In genomic region chr8:84810896-84811295, GRCm38 (mm10) we compare ENCODE assay signal across 8 mouse cellular contexts. TPM values are rescaled to one million over a fixed set of nuclear protein-coding genes. Genes with fewer than 3 reads are reported as not detected.
DNase-seq lines count a peak whose midpoint lies in the region; ATAC-seq and TF ChIP-seq lines count a peak whose summit lies in the region.

No protein-coding gene starts in this region.

- no peak for TF ChIP-seq EP300 in ES-Bruce4 (IDR thresholded peaks at IDR 0.05; ENCODE audit: insufficient read depth, low read depth, low read length)
- no peak for TF ChIP-seq EP300 in stomach, postnatal 0 days (optimal IDR thresholded peaks at IDR 0.05)

- WGBS in forebrain, embryonic 15.5 days, result under 1% methylated on average over 32 of the region's 32 CpGs
- WGBS in liver, embryonic 16.5 days (ENCODE audit: insufficient replicate concordance), result 1% methylated on average over 32 of the region's 32 CpGs
- 1% methylated on average over 32 of the region's 32 CpGs for WGBS in neural tube, embryonic 12.5 days
- WGBS in stomach, postnatal 0 days, result under 1% methylated on average over 31 of the region's 32 CpGs

- H3K36me3 ChIP-seq in ES-Bruce4 (ENCODE audit: control insufficient read depth, insufficient read depth, low read length, poor library complexity, severe bottlenecking), result no peaks in the 10 kb centered on the region
- H3K36me3 ChIP-seq in forebrain, embryonic 15.5 days, result no peaks in the 10 kb centered on the region
- no peaks in the 10 kb centered on the region for H3K36me3 ChIP-seq in liver, embryonic 16.5 days (ENCODE audit: control insufficient read depth, insufficient read depth)
- no peaks in the 10 kb centered on the region for H3K36me3 ChIP-seq in neural tube, embryonic 12.5 days
- no peaks in the 10 kb centered on the region for H3K36me3 ChIP-seq in stomach, postnatal 0 days (ENCODE audit: control insufficient read depth, insufficient read depth, low read length)

- H3K4me2 ChIP-seq in forebrain, embryonic 15.5 days (replicated peaks), result peak overlapping the region; percentile 47
- H3K4me2 ChIP-seq in liver, embryonic 16.5 days (ENCODE audit: low read depth, low read length), result peak overlapping the region; percentile 79
- peak overlapping the region; percentile 58 for H3K4me2 ChIP-seq in neural tube, embryonic 12.5 days (replicated peaks)
- peak overlapping the region; percentile 62 for H3K4me2 ChIP-seq in stomach, postnatal 0 days (replicated peaks; ENCODE audit: low read depth)

- H3K27ac ChIP-seq in ES-Bruce4 (ENCODE audit: insufficient read depth, low read length), result no peak overlapping the region
- H3K27ac ChIP-seq in forebrain, embryonic 15.5 days (replicated peaks), result peak overlapping the region; percentile 72
- H3K27ac ChIP-seq in liver, embryonic 16.5 days (ENCODE audit: low read length), result no peak overlapping the region
- no peak overlapping the region for H3K27ac ChIP-seq in neural tube, embryonic 12.5 days
- no peak overlapping the region for H3K27ac ChIP-seq in stomach, postnatal 0 days (replicated peaks)

- H3K4me1 ChIP-seq in ES-Bruce4 (ENCODE audit: control insufficient read depth, insufficient read depth, low read length), result no peaks in the 10 kb centered on the region
- peaks cover 52% of the 10 kb centered on the region for H3K4me1 ChIP-seq in forebrain, embryonic 15.5 days
- H3K4me1 ChIP-seq in liver, embryonic 16.5 days (ENCODE audit: control insufficient read depth, low read depth, low read length), result peaks cover 20% of the 10 kb centered on the region
- H3K4me1 ChIP-seq in neural tube, embryonic 12.5 days, result peaks cover 46% of the 10 kb centered on the region
- H3K4me1 ChIP-seq in stomach, postnatal 0 days (replicated peaks; ENCODE audit: control insufficient read depth, insufficient read depth), result peaks cover 2% of the 10 kb centered on the region; the same call in 1 of the 2 replicates

- DNase-seq in cerebellum, adult 11-12 months, result peak; percentile 94
- peak; percentile 96 to 98 for DNase-seq in heart, postnatal 14 days
- peak; percentile 98 for DNase-seq in layer of hippocampus, adult 11-12 months (ENCODE audit: low spot score)
- peak; percentile 95 for DNase-seq in stomach, postnatal 0 days (ENCODE audit: low spot score)

- TF ChIP-seq POLR2A in ES-Bruce4 (IDR thresholded peaks at IDR 0.05; ENCODE audit: insufficient read depth, low read length), result no peak

- no peak overlapping the region for H3K4me3 ChIP-seq in ES-Bruce4 (ENCODE audit: low read depth, low read length)
- H3K4me3 ChIP-seq in forebrain, embryonic 15.5 days, result peak overlapping the region; percentile 37
- peak overlapping the region; percentile 51 for H3K4me3 ChIP-seq in liver, embryonic 16.5 days (ENCODE audit: low read depth, low read length)
- peak overlapping the region; percentile 21; the same call in 1 of the 2 replicates for H3K4me3 ChIP-seq in neural tube, embryonic 12.5 days
- peak overlapping the region; percentile 37 for H3K4me3 ChIP-seq in stomach, postnatal 0 days (ENCODE audit: low read depth, low read length)

- TF ChIP-seq CTCF in ES-Bruce4 (IDR thresholded peaks at IDR 0.05; ENCODE audit: low read depth, low read length), result peak; percentile 64
- TF ChIP-seq CTCF in stomach, postnatal 0 days (IDR thresholded peaks at IDR 0.05; ENCODE audit: low read depth), result peak; percentile 85

- no peak overlapping the region for H3K9ac ChIP-seq in ES-Bruce4 (ENCODE audit: low read depth, poor library complexity, severe bottlenecking)
- H3K9ac ChIP-seq in forebrain, embryonic 15.5 days (replicated peaks), result peak overlapping the region; percentile 29; the same call in 1 of the 2 replicates
- H3K9ac ChIP-seq in liver, embryonic 16.5 days (ENCODE audit: low read depth, low read length), result peak overlapping the region; percentile 33; the same call in 1 of the 2 replicates
- no peak overlapping the region for H3K9ac ChIP-seq in neural tube, embryonic 12.5 days
- peak overlapping the region; percentile 23; the same call in 1 of the 2 replicates for H3K9ac ChIP-seq in stomach, postnatal 0 days (ENCODE audit: low read length)

- peaks cover 2% of the 10 kb centered on the region; the same call in 1 of the 2 replicates for H3K27me3 ChIP-seq in ES-Bruce4 (ENCODE audit: control insufficient read depth, insufficient read depth, low read length, poor library complexity, severe bottlenecking)
- no peaks in the 10 kb centered on the region for H3K27me3 ChIP-seq in forebrain, embryonic 15.5 days
- peaks cover 25% of the 10 kb centered on the region for H3K27me3 ChIP-seq in liver, embryonic 16.5 days (ENCODE audit: control insufficient read depth, insufficient read depth, low read depth, low read length)
- H3K27me3 ChIP-seq in neural tube, embryonic 12.5 days (replicated peaks), result peaks cover 44% of the 10 kb centered on the region
- no peaks in the 10 kb centered on the region for H3K27me3 ChIP-seq in stomach, postnatal 0 days (ENCODE audit: control insufficient read depth, insufficient read depth, low read length)

- peak; percentile 75 for ATAC-seq in forebrain, embryonic 15.5 days (replicated peaks)
- peak; percentile 72 for ATAC-seq in liver, embryonic 16.5 days (ENCODE audit: low read depth)
- ATAC-seq in neural tube, embryonic 12.5 days (ENCODE audit: low FRiP score, low read depth), result peak; percentile 83
- ATAC-seq in stomach, postnatal 0 days (ENCODE audit: low FRiP score, low TSS enrichment), result peak; percentile 84

- H3K9me3 ChIP-seq in ES-Bruce4 (replicated peaks; ENCODE audit: control insufficient read depth, insufficient read depth, low read length, poor library complexity, severe bottlenecking), result peaks cover 6% of the 10 kb centered on the region; the same call in 1 of the 2 replicates
- no peaks in the 10 kb centered on the region for H3K9me3 ChIP-seq in forebrain, embryonic 15.5 days
- peaks cover 2% of the 10 kb centered on the region; the same call in 1 of the 2 replicates for H3K9me3 ChIP-seq in liver, embryonic 16.5 days (replicated peaks; ENCODE audit: control insufficient read depth, low read length)
- peaks cover 4% of the 10 kb centered on the region for H3K9me3 ChIP-seq in neural tube, embryonic 12.5 days
- H3K9me3 ChIP-seq in stomach, postnatal 0 days (ENCODE audit: control insufficient read depth, low read length), result no peaks in the 10 kb centered on the region

- intact Hi-C loops in heart, postnatal 14 days (cut with DNase I), result loop anchor here (1.0 to 5.0 kb wide), 3 partner anchors 74 to 449 kb away; no protein-coding TSS in a partner anchor

RNA-seq across cellular contexts. Expression of gene Nfix, which starts 10.8 kb away (rescaled TPM):
- polyA plus RNA-seq in ES-Bruce4 (2011; ENCODE audit: insufficient read depth, insufficient read length, low read depth, missing spikeins), result 1.2 and 1.8 TPM in 2 replicates
- polyA plus RNA-seq in forebrain, embryonic 15.5 days (2015; fragmentation: Nextera tagmentation; extraction: Ambion mirVana), result 413 and 445 TPM in 2 replicates
- total RNA-seq in heart, postnatal 14 days (2021), result 100 to 1,000 TPM; 276 to 280 TPM
- 2.0 and 2.4 TPM in 2 replicates for polyA plus RNA-seq in liver, embryonic 16.5 days (2015; fragmentation: Nextera tagmentation; extraction: Ambion mirVana)
- 8.4 and 11.2 TPM in 2 replicates for polyA plus RNA-seq in neural tube, embryonic 12.5 days (2016; fragmentation: Nextera tagmentation; extraction: Ambion mirVana)
- 36.5 and 36.6 TPM in 2 replicates for polyA plus RNA-seq in stomach, postnatal 0 days (2015; fragmentation: Nextera tagmentation; extraction: Ambion mirVana)

RNA-seq across cellular contexts. Expression of gene Dand5, which starts 11.7 kb away (rescaled TPM):
- polyA plus RNA-seq in ES-Bruce4 (2011; ENCODE audit: insufficient read depth, insufficient read length, low read depth, missing spikeins), result 2.5 and 3.1 TPM in 2 replicates
- polyA plus RNA-seq in forebrain, embryonic 15.5 days (2015; fragmentation: Nextera tagmentation; extraction: Ambion mirVana), result 8.1 and 8.9 TPM in 2 replicates
- total RNA-seq in heart, postnatal 14 days (2021), result 1 to 10 TPM; 6.1 to 6.4 TPM
- 2.5 and 3.0 TPM in 2 replicates for polyA plus RNA-seq in liver, embryonic 16.5 days (2015; fragmentation: Nextera tagmentation; extraction: Ambion mirVana)
- polyA plus RNA-seq in neural tube, embryonic 12.5 days (2016; fragmentation: Nextera tagmentation; extraction: Ambion mirVana), result 6.5 and 8.3 TPM in 2 replicates
- polyA plus RNA-seq in stomach, postnatal 0 days (2015; fragmentation: Nextera tagmentation; extraction: Ambion mirVana), result 3.3 TPM in 2 replicates

RNA-seq across cellular contexts. Expression of gene Gadd45gip1, which starts 20.4 kb away (rescaled TPM):
- polyA plus RNA-seq in ES-Bruce4 (2011; ENCODE audit: insufficient read depth, insufficient read length, low read depth, missing spikeins), result 19.5 and 20.5 TPM in 2 replicates
- 36.3 and 39.9 TPM in 2 replicates for polyA plus RNA-seq in forebrain, embryonic 15.5 days (2015; fragmentation: Nextera tagmentation; extraction: Ambion mirVana)
- total RNA-seq in heart, postnatal 14 days (2021), result 10 to 100 TPM; 23.0 to 25.0 TPM
- 41.5 and 41.9 TPM in 2 replicates for polyA plus RNA-seq in liver, embryonic 16.5 days (2015; fragmentation: Nextera tagmentation; extraction: Ambion mirVana)
- 39.7 and 40.1 TPM in 2 replicates for polyA plus RNA-seq in neural tube, embryonic 12.5 days (2016; fragmentation: Nextera tagmentation; extraction: Ambion mirVana)
- 38.5 and 39.3 TPM in 2 replicates for polyA plus RNA-seq in stomach, postnatal 0 days (2015; fragmentation: Nextera tagmentation; extraction: Ambion mirVana)

RNA-seq across cellular contexts. Expression of gene Rad23a, which starts 29.6 kb away (rescaled TPM):
- polyA plus RNA-seq in ES-Bruce4 (2011; ENCODE audit: insufficient read depth, insufficient read length, low read depth, missing spikeins), result 68.0 and 76.1 TPM in 2 replicates
- polyA plus RNA-seq in forebrain, embryonic 15.5 days (2015; fragmentation: Nextera tagmentation; extraction: Ambion mirVana), result 82.1 and 85.1 TPM in 2 replicates
- 10 to 100 TPM; 78.9 to 79.9 TPM for total RNA-seq in heart, postnatal 14 days (2021)
- 294 and 307 TPM in 2 replicates for polyA plus RNA-seq in liver, embryonic 16.5 days (2015; fragmentation: Nextera tagmentation; extraction: Ambion mirVana)
- polyA plus RNA-seq in neural tube, embryonic 12.5 days (2016; fragmentation: Nextera tagmentation; extraction: Ambion mirVana), result 89.7 and 94.8 TPM in 2 replicates
- 69.8 and 70.6 TPM in 2 replicates for polyA plus RNA-seq in stomach, postnatal 0 days (2015; fragmentation: Nextera tagmentation; extraction: Ambion mirVana)

RNA-seq across cellular contexts. Expression of gene Calr, which starts 35.8 kb away (rescaled TPM):
- polyA plus RNA-seq in ES-Bruce4 (2011; ENCODE audit: insufficient read depth, insufficient read length, low read depth, missing spikeins), result 507 and 546 TPM in 2 replicates
- 559 and 575 TPM in 2 replicates for polyA plus RNA-seq in forebrain, embryonic 15.5 days (2015; fragmentation: Nextera tagmentation; extraction: Ambion mirVana)
- 100 to 1,000 TPM; 262 to 331 TPM for total RNA-seq in heart, postnatal 14 days (2021)
- polyA plus RNA-seq in liver, embryonic 16.5 days (2015; fragmentation: Nextera tagmentation; extraction: Ambion mirVana), result 473 and 480 TPM in 2 replicates
- polyA plus RNA-seq in neural tube, embryonic 12.5 days (2016; fragmentation: Nextera tagmentation; extraction: Ambion mirVana), result 753 and 769 TPM in 2 replicates
- 522 and 537 TPM in 2 replicates for polyA plus RNA-seq in stomach, postnatal 0 days (2015; fragmentation: Nextera tagmentation; extraction: Ambion mirVana)

Comparison
In these comparisons a context has a peak if more than half of its experiments do, and no peak if none do; other contexts are left out.
1. H3K9ac ChIP-seq: peak in forebrain, embryonic 15.5 days (single experiment), liver, embryonic 16.5 days (single experiment) and stomach, postnatal 0 days (single experiment); none in ES-Bruce4 (single experiment) and neural tube, embryonic 12.5 days (single experiment).
2. RNA of gene Nfix, which starts 10.8 kb away (polyA plus RNA-seq): 413 to 445 TPM in forebrain, embryonic 15.5 days; 36.5 to 36.6 TPM in stomach, postnatal 0 days, 8.4 to 11.2 TPM in neural tube, embryonic 12.5 days, 2.0 to 2.4 TPM in liver, embryonic 16.5 days and 1.2 to 1.8 TPM in ES-Bruce4; every median in the first group is over 10 times any median in the second.
3. Peak in every context shown above with its lines, with median percentiles within 50 percentile points of each other: DNase-seq, ATAC-seq and H3K4me2 ChIP-seq.